Mouse (Mus musculus): ENCODE measurements at regions not wholly inside any gene's neighbourhood (a gene's known extent, or its start where the extent isn't known, plus 50 kb on each side); places are given as distances from the start of the nearest gene placed in this dataset.

DNA sequence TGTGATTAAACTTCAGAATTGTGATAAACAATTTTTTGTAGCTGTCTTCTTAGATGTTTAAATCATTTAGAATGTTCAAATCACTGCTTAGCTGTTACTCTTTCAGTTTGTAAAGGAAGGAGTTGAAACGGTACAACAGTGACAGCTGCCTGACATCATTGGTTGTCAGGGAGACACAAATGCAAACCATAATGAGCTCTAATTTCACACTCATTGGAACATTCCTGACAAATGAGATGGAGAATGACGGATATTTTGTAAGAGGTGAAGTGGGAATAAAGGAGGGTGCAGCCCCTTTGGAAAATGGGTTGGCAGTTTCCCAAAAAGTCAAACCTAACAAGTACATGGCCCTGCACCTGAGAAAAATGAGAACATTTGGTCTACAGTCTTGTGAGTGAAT, 62.5 kb downstream of the Rad51ap2 start:
- no peak for ATAC-seq (ENCODE audit: extremely low read depth, insufficient number of reproducible peaks, low FRiP score, poor library complexity, severe bottlenecking)

- no peak for ATAC-seq (ENCODE audit: extremely low read depth, insufficient number of reproducible peaks, low FRiP score, poor library complexity, severe bottlenecking)
Observed at GRCm38 (mm10) chr12:11562891-11563290, 107.0 kb downstream of the Rad51ap2 start.

GRCm38 (mm10) chr12:11570160-11570559, 114.3 kb downstream of the Rad51ap2 start:
- no peak for ATAC-seq (ENCODE audit: extremely low read depth, insufficient number of reproducible peaks, low FRiP score, poor library complexity, severe bottlenecking)

GRCm38 (mm10) chr12:11603946-11604345, 148.1 kb downstream of the Rad51ap2 start:
- ATAC-seq (ENCODE audit: extremely low read depth, insufficient number of reproducible peaks, low FRiP score, poor library complexity, severe bottlenecking) = no peak

GRCm38 (mm10) chr12:11608733-11609132, 152.9 kb downstream of the Rad51ap2 start:
- ATAC-seq (ENCODE audit: extremely low read depth, insufficient number of reproducible peaks, low FRiP score, poor library complexity, severe bottlenecking) = no peak

DNA sequence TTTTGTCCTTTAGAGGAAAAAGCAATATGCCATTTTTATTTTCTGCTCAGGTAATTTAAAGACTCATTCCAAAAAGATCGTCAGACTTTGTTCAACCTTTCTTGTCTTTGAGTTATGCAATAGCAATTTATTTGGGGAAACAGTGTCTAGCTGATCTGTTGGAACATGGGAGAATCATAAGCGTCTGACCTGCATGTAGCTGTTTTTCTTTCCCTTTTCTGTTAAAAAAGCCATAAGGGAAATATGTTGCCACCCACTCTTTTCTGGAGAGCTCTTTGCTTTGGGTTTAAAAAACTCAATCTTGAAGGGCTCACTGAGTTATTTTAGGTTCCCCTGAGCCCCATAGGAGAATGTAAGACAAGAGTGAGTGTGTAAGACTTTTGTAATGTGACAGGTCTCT, 155.8 kb downstream of the Rad51ap2 start:
- ATAC-seq (ENCODE audit: extremely low read depth, insufficient number of reproducible peaks, low FRiP score, poor library complexity, severe bottlenecking) = no peak

GRCm38 (mm10) chr12:11615237-11615636, 159.4 kb downstream of the Rad51ap2 start:
- no peak for ATAC-seq (ENCODE audit: extremely low read depth, insufficient number of reproducible peaks, low FRiP score, poor library complexity, severe bottlenecking)

GRCm38 (mm10) chr12:11623561-11623960, 167.7 kb downstream of the Rad51ap2 start:
- ATAC-seq (ENCODE audit: extremely low read depth, insufficient number of reproducible peaks, low FRiP score, poor library complexity, severe bottlenecking) = no peak

DNA sequence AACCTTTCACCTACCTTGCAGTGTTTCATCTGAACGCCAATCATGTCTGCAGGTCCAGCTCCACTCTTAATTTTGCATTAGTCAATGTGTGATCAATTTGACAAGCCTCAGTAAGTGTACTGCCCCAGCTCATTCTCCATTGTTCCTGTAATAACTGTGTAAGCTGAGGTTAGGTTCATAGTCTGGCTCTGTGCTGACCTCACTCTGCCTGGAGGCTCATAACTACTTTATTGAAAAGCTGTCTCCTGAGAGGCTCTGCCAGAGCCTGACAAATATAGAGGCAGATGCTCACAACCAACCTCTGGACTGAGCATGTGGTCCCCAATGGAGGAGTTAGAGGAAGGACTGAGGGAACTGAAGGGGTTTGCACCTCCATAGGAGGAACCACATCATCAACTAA, 174.3 kb downstream of the Rad51ap2 start:
- no peak for ATAC-seq (ENCODE audit: extremely low read depth, insufficient number of reproducible peaks, low FRiP score, poor library complexity, severe bottlenecking)

DNA sequence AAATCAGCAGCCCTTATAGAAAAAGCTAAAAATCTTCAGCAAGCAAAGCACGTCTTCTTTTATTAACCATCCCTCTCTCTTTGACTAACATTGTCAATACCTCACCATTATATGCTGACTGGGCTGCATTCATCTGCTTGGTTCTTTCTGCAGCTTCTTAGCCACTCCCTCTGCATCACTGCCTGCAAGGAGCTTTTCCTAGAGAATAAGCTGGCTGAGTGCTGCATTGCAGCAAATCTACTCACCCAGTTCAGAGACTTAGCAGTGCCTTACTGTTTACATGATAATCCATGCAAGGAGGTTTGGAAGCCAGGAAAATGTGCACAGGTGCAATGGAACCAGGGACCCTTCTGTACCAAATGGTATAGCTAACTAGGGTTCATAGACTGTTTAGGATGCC, 175.9 kb downstream of the Rad51ap2 start:
- no peak for ATAC-seq (ENCODE audit: extremely low read depth, insufficient number of reproducible peaks, low FRiP score, poor library complexity, severe bottlenecking)

- ATAC-seq (ENCODE audit: extremely low read depth, insufficient number of reproducible peaks, low FRiP score, poor library complexity, severe bottlenecking) = no peak
Observed at GRCm38 (mm10) chr12:11673281-11673680, 217.4 kb downstream of the Rad51ap2 start.

DNA sequence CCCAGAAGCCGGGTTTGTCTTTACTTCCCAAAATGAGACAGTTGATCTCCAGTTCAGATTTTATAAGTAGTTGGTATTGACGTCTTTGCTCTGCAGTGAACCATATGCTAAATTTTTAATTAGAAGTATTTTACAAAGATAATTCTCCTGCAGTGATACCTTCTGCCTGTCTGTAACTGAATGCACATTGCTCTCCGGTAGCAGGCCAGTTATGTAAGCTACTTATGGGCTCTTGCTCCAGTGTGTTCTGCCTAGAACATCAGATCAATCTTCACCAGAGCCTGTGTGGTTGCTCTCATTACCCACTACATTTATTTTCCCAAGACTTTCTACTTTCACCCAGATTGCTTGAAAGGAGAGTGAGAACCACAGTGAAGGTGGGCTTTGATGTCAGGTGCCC, 238.9 kb downstream of the Rad51ap2 start:
- ATAC-seq (ENCODE audit: extremely low read depth, insufficient number of reproducible peaks, low FRiP score, poor library complexity, severe bottlenecking) = no peak

- ATAC-seq (ENCODE audit: extremely low read depth, insufficient number of reproducible peaks, low FRiP score, poor library complexity, severe bottlenecking) = no peak
Observed at GRCm38 (mm10) chr12:11708879-11709602, 253.2 kb downstream of the Rad51ap2 start.

DNA sequence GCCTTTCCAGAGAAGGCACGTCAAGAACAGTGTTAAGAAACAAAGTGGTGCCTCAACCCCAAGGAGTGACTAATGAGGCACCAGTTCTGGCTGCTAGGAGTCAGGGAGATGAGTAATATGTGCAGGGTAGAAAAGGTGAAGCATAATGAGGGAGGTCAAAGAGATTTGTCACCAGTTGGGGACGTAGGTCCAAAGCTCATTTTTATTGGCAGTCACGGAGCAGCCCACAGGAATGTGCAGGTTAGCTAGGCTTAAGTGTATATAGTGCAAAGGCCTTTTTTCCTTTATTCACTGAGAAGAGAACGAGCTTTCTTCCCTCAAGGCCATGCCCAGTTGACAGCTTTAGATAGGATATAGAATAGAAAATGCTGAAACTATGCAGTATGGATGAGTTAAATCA, 261.8 kb downstream of the Rad51ap2 start:
- no peak for ATAC-seq (ENCODE audit: extremely low read depth, insufficient number of reproducible peaks, low FRiP score, poor library complexity, severe bottlenecking)

- ATAC-seq (ENCODE audit: extremely low read depth, insufficient number of reproducible peaks, low FRiP score, poor library complexity, severe bottlenecking) = no peak
Observed at GRCm38 (mm10) chr12:11751471-11751870, 295.6 kb downstream of the Rad51ap2 start.

- no peak for ATAC-seq (ENCODE audit: extremely low read depth, insufficient number of reproducible peaks, low FRiP score, poor library complexity, severe bottlenecking)
Observed at GRCm38 (mm10) chr12:11754184-11754907, 298.5 kb downstream of the Rad51ap2 start.

- no peak for ATAC-seq (ENCODE audit: extremely low read depth, insufficient number of reproducible peaks, low FRiP score, poor library complexity, severe bottlenecking)
Observed at GRCm38 (mm10) chr12:11802326-11802725, 346.4 kb downstream of the Rad51ap2 start.

- no peak for ATAC-seq (ENCODE audit: extremely low read depth, insufficient number of reproducible peaks, low FRiP score, poor library complexity, severe bottlenecking)
Observed at GRCm38 (mm10) chr12:11803162-11803561, 347.3 kb downstream of the Rad51ap2 start.

DNA sequence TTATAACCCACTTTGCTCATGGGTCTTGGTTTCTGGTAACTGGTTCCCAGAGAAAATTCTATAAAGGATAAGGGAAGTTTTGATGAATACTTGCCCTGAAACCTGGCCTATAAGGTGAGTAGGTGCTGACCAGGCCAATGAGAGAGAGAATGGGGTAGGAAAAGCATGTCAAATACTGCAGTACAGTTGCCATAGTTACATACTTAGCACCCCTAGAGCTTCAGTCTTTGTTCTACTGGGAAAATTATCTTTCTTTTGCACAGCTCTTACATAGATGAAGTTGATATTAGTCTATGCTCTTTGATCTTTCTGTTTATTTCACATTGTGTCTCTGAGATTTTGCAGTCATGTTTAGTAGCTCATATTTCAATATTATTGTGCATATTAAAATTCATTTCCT, 373.8 kb downstream of the Rad51ap2 start:
- no peak for ATAC-seq (ENCODE audit: extremely low read depth, insufficient number of reproducible peaks, low FRiP score, poor library complexity, severe bottlenecking)

GRCm38 (mm10) chr12:11831292-11831691, 375.4 kb downstream of the Rad51ap2 start:
- no peak for ATAC-seq (ENCODE audit: extremely low read depth, insufficient number of reproducible peaks, low FRiP score, poor library complexity, severe bottlenecking)
